8 mouse cellular contexts compared by ENCODE assay signal in genomic region chr17:81787350-81787749, GRCm38 (mm10). TPM values are rescaled to one million over a fixed set of nuclear protein-coding genes. Genes with fewer than 3 reads are reported as not detected.
DNase-seq lines count a peak whose midpoint lies in the region; ATAC-seq and TF ChIP-seq lines count a peak whose summit lies in the region.

No protein-coding gene starts in this region.

- H3K4me2 ChIP-seq in hindbrain, embryonic 16.5 days (ENCODE audit: low read length): no peak overlapping the region
- no peak overlapping the region for H3K4me2 ChIP-seq in limb, embryonic 14.5 days (replicated peaks; ENCODE audit: low read depth, low read length, severe bottlenecking)

- no peaks in the 10 kb centered on the region for H3K9me3 ChIP-seq in hindbrain, embryonic 10.5 days
- H3K9me3 ChIP-seq in hindbrain, embryonic 16.5 days (ENCODE audit: control insufficient read depth, low read length): no peaks in the 10 kb centered on the region
- no peaks in the 10 kb centered on the region for H3K9me3 ChIP-seq in limb, embryonic 14.5 days (ENCODE audit: control insufficient read depth, low read length)

- no peak for TF ChIP-seq POLR2A in limb, embryonic 14.5 days (IDR thresholded peaks at IDR 0.05; ENCODE audit: borderline replicate concordance, extremely low read depth, insufficient read depth, insufficient read length)

- H3K36me3 ChIP-seq in hindbrain, embryonic 10.5 days: no peaks in the 10 kb centered on the region
- no peaks in the 10 kb centered on the region for H3K36me3 ChIP-seq in hindbrain, embryonic 16.5 days (ENCODE audit: control insufficient read depth, insufficient read depth, low read length)
- H3K36me3 ChIP-seq in limb, embryonic 14.5 days (ENCODE audit: control insufficient read depth, insufficient read depth, low read length): no peaks in the 10 kb centered on the region

- H3K27me3 ChIP-seq in hindbrain, embryonic 10.5 days (ENCODE audit: insufficient read depth, poor library complexity, severe bottlenecking): no peaks in the 10 kb centered on the region
- H3K27me3 ChIP-seq in hindbrain, embryonic 16.5 days (replicated peaks; ENCODE audit: control insufficient read depth, insufficient read depth, low read length): no peaks in the 10 kb centered on the region
- H3K27me3 ChIP-seq in limb, embryonic 14.5 days (ENCODE audit: control insufficient read depth, insufficient read depth, low read length): no peaks in the 10 kb centered on the region

- no peak overlapping the region for H3K27ac ChIP-seq in hindbrain, embryonic 10.5 days
- H3K27ac ChIP-seq in hindbrain, embryonic 16.5 days (ENCODE audit: low read depth, low read length): no peak overlapping the region
- no peak overlapping the region for H3K27ac ChIP-seq in limb, embryonic 14.5 days (replicated peaks; ENCODE audit: low read depth, low read length)

- ATAC-seq in hindbrain, embryonic 16.5 days: no peak
- no peak for ATAC-seq in limb, embryonic 14.5 days (ENCODE audit: low FRiP score, low read depth)

- no peak overlapping the region for H3K9ac ChIP-seq in hindbrain, embryonic 16.5 days (ENCODE audit: low read depth, low read length)
- H3K9ac ChIP-seq in limb, embryonic 14.5 days (ENCODE audit: low read depth, low read length, severe bottlenecking): no peak overlapping the region

- H3K4me1 ChIP-seq in hindbrain, embryonic 10.5 days (replicated peaks): no peaks in the 10 kb centered on the region
- no peaks in the 10 kb centered on the region for H3K4me1 ChIP-seq in hindbrain, embryonic 16.5 days (ENCODE audit: control insufficient read depth, insufficient read depth, low read depth, low read length)
- no peaks in the 10 kb centered on the region for H3K4me1 ChIP-seq in limb, embryonic 14.5 days (ENCODE audit: control insufficient read depth, insufficient read depth, low read length)

- DNase-seq in hindbrain, embryonic 10.5 days (ENCODE audit: low spot score): peak; percentile 15
- DNase-seq in A20 (ENCODE audit: low read depth, low spot score): peak; percentile 1
- DNase-seq in adrenal gland, postnatal 25 days: peak; percentile 15
- DNase-seq in embryo, embryonic 9.5 days (ENCODE audit: extremely low spot score): peak; percentile 50
- DNase-seq in hindlimb bud, embryonic 11.5 days (ENCODE audit: extremely low spot score, low read depth, low spot score): peak; percentile 3
- peak; percentile 42 for DNase-seq in limb, embryonic 14.5 days (ENCODE audit: low spot score)
- DNase-seq in skeletal muscle tissue, adult 2 months (ENCODE audit: low read depth, low spot score): peak; percentile 50

- 35% methylated on average over 4 of the region's 4 CpGs for WGBS in hindbrain, embryonic 10.5 days
- 46% methylated on average over 4 of the region's 4 CpGs for WGBS in hindbrain, embryonic 16.5 days
- 50% methylated on average over 4 of the region's 4 CpGs for WGBS in limb, embryonic 14.5 days

- H3K4me3 ChIP-seq in hindbrain, embryonic 10.5 days: no peak overlapping the region
- no peak overlapping the region for H3K4me3 ChIP-seq in hindbrain, embryonic 16.5 days (ENCODE audit: low read length)
- H3K4me3 ChIP-seq in limb, embryonic 14.5 days (replicated peaks; ENCODE audit: low read length): no peak overlapping the region

RNA-seq across cellular contexts. Expression of gene Slc8a1, which starts 49.2 kb away (rescaled TPM):
- polyA plus RNA-seq in hindbrain, embryonic 10.5 days (2016; fragmentation: Nextera tagmentation; extraction: Ambion mirVana): 2.1 and 2.6 TPM in 2 replicates
- 18.0 and 19.7 TPM in 2 replicates for polyA plus RNA-seq in hindbrain, embryonic 16.5 days (2015; fragmentation: Nextera tagmentation; extraction: Ambion mirVana)
- total RNA-seq in adrenal gland, postnatal 25 days (2021): 5.5 TPM in 2 replicates
- 9.5 and 9.8 TPM in 2 replicates for polyA plus RNA-seq in limb, embryonic 14.5 days (2012; rRNA removed)
- polyA plus RNA-seq in limb, embryonic 14.5 days (2014; fragmentation: Nextera tagmentation; extraction: Ambion mirVana): 9.1 and 11.5 TPM in 2 replicates
